Mouse (Mus musculus) ES-Bruce4 (cell line): ENCODE measurements around the gene Col9a1. TPM values are rescaled to one million over a fixed set of nuclear protein-coding genes. Genes with fewer than 3 reads are reported as not detected.

Experiments used
- H3K27ac ChIP-seq: 2 replicates; pipeline ENCODE4 v1.5.1; 2012; ENCODE audit warnings: low read length, inconsistent platforms; ENCODE audit not compliant: insufficient read depth
- H3K27me3 ChIP-seq: 2 replicates; pipeline ENCODE4 v1.6.1; 2012; ENCODE audit warnings: mild to moderate bottlenecking, low read length, inconsistent platforms; ENCODE audit not compliant: control insufficient read depth, poor library complexity, insufficient read depth, severe bottlenecking
- H3K36me3 ChIP-seq: 2 replicates; pipeline ENCODE4 v1.6.1; 2012; ENCODE audit warnings: inconsistent platforms, mild to moderate bottlenecking, low read length, moderate library complexity; ENCODE audit not compliant: control insufficient read depth, poor library complexity, insufficient read depth, severe bottlenecking
- H3K4me1 ChIP-seq: one replicate; pipeline ENCODE4 v1.8.1; 2011; ENCODE audit warnings: low read length; ENCODE audit not compliant: control insufficient read depth, insufficient read depth
- H3K4me3 ChIP-seq: 2 replicates; pipeline ENCODE4 v1.5.1; 2011; ENCODE audit warnings: low read depth, mild to moderate bottlenecking, low read length
- H3K9ac ChIP-seq: 2 replicates; pipeline ENCODE4 v1.6.1; 2012; ENCODE audit warnings: low read depth, mild to moderate bottlenecking, inconsistent platforms; ENCODE audit not compliant: poor library complexity, severe bottlenecking
- H3K9me3 ChIP-seq: replicated peaks from 2 replicates; pipeline ENCODE4 v1.6.1; 2012; ENCODE audit warnings: mild to moderate bottlenecking, low read length, inconsistent platforms; ENCODE audit not compliant: control insufficient read depth, poor library complexity, insufficient read depth, severe bottlenecking
- CTCF ChIP-seq: IDR thresholded peaks from one replicate; pipeline ENCODE4 v1.8.1; 2011; ENCODE audit warnings: low read depth, low read length
- EP300 ChIP-seq: IDR thresholded peaks from 2 replicates; pipeline ENCODE4 v1.6.1; 2011; ENCODE audit warnings: low read depth, low read length; ENCODE audit not compliant: insufficient read depth
- POLR2A ChIP-seq: IDR thresholded peaks from one replicate; pipeline ENCODE4 v1.8.1; 2011; ENCODE audit warnings: low read length; ENCODE audit not compliant: insufficient read depth
- polyA plus RNA-seq: library from polyadenylated mRNA; stranded (reverse); fragments of >200 nt; gene quantifications from 2 replicates; pipeline ENCODE4 v1.2.4, GENCODE M21; 2011; ENCODE audit warnings: low read depth; ENCODE audit not compliant: missing spikeins, insufficient read depth, insufficient read length

Col9a1 gene
- polyA plus RNA-seq, 1 experiment, result not detected

DNA sequence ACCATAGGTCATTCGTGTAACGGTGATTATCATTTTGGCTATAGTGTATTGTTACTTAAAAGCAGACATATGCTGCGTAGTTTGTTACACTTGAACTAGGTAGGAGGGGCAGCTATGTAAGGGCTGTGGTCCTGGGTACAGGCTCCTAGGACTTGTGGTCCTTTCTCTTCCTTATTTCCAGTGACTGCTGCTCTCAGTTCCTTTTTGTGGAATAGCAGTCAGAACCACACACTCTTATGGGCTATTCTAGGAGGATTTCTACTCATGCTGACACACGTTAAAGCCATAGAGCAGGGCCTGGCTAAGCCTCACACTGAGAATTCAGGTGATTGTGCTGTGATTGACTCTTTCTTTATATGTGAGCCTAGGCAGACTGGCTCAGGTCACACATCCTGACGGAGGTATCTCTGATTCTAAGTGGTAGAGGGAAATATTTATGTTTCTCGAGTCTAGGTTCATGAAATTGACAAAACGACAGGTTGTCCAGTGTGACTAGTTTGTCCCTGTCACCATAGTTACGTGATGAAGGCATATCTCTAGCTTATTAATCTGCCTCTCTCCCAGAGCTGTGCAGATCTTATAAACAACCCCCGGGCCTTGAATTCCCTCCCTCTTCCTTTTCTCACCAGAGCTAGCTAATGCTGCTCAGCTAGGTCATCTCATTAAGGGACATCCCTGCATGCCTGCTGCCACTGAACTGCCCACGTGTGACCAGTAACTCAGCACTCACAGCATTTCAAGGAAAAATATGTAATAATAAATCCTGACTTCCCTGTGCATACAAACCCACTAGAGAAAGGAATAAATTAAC, 71.1 kb downstream of the Col9a1 start:
- Histone ChIP-seq H3K27me3 (no peaks in the 10 kb centered on the region), H3K36me3 (no peaks in the 10 kb centered on the region), H3K4me1 (no peaks in the 10 kb centered on the region), H3K9me3 (no peaks in the 10 kb centered on the region; the same call in 1 of the 2 replicates), H3K27ac (no peak overlapping the region), H3K9ac (no peak overlapping the region), H3K4me3 (no peak overlapping the region)
- TF ChIP-seq EP300, result no peak
- no peak for TF ChIP-seq POLR2A
- TF ChIP-seq CTCF, result no peak

DNA sequence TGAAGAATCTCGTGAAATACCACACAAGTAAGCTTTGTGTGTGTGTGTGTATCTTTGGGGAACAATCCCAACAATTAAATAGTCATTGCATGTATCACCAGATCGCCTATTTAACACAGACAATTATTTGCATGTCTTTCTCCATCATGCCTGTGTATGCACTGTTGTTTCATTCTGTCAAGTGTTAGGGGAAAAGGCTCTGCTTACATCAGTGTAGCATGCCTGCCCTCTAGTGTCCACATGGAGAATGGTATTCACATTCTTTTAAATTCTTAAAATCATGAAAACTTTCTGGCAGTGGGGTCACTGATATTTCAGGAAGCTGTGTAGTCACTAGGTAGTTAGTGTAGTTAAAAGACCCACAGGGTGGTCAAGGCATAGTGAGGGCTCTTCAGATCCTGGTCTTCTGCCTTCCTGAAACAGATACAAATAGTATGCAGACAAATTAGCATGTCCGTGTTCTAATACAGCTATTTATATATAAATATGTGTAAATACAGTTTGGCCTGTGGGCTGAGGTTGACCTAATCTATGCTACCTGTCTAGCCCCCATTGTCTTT, 71.8 kb downstream of the Col9a1 start:
- Histone ChIP-seq H3K4me3 (no peak overlapping the region), H3K36me3 (no peaks in the 10 kb centered on the region)
- TF ChIP-seq POLR2A (no peak), CTCF (peak; percentile 20)

DNA sequence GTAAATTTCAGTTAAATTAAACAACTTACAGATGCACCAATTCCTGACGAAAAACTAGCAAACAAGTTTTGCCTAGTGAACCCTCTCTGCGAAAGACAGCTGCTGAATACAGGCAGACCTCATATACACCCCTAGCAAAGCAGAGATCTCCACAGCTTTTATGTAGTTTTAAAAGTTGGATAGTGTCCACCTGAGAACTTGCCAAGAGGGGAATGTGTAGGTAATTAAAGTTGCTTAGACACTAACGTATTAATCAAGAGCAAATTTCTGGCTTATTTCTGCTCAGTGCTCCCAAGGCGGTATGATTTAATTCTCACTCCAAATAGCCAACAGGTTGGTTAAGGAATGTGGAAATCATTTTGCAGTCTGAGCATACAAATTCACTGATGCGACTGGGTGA, 80.6 kb downstream of the Col9a1 start:
- TF ChIP-seq CTCF, result no peak
- no peak for TF ChIP-seq POLR2A
- TF ChIP-seq EP300, result no peak
- Histone ChIP-seq H3K27ac (no peak overlapping the region), H3K36me3 (no peaks in the 10 kb centered on the region), H3K9me3 (no peaks in the 10 kb centered on the region), H3K9ac (no peak overlapping the region), H3K27me3 (no peaks in the 10 kb centered on the region), H3K4me3 (no peak overlapping the region), H3K4me1 (no peaks in the 10 kb centered on the region)

More for the DNA sequence above, 71.8 kb downstream of the Col9a1 start:
- H3K4me1 ChIP-seq, result no peaks in the 10 kb centered on the region
- H3K27me3 ChIP-seq, result no peaks in the 10 kb centered on the region
- no peak overlapping the region for H3K27ac ChIP-seq
- H3K9me3 ChIP-seq, result no peaks in the 10 kb centered on the region
- H3K9ac ChIP-seq, result no peak overlapping the region

DNA sequence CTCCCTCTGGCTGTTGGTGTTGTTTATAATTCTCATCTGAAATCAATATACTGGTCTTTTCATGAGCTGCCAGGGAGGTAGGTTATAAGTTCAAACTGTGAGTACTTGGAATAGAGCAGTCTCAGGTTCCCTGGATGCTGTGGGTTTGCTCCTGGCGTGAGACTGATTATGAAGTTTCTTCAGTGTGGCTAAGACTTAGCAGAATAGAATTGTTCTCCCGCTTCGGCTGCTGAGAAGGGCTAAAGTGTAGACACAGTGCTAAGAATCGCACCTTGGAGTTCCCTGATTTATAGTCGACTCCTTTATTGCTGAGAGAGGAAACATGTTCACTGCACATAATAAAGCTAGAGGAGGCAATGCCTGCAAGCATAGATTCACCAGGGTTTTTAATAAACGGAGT, 82.0 kb downstream of the Col9a1 start:
- Histone ChIP-seq H3K27me3 (no peaks in the 10 kb centered on the region), H3K9me3 (0 out of 2 replicates have a peak, but pooled peaks cover 3% of the 10 kb centered on the region), H3K36me3 (no peaks in the 10 kb centered on the region), H3K9ac (no peak overlapping the region), H3K4me1 (no peaks in the 10 kb centered on the region), H3K27ac (no peak overlapping the region), H3K4me3 (no peak overlapping the region)
- TF ChIP-seq CTCF (no peak), POLR2A (no peak), EP300 (no peak)

DNA sequence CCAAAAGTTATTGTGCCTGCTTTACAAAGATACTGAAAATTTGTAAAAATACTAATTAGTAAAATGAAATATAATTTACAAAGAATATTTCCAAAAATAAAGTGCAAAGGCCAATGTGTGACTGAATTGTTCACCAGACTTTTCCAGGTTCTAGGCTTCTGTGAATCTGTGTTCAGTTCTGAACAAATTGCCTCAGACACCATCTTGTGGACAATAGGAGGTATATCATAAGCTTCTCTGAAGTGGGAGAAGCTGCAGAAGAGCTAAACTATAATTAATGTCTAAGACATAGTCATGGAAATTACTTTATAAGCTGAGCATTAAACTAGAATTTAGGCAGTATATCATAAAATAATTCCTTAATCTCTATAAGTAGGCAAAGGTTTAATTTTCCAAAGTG, 83.8 kb downstream of the Col9a1 start:
- Histone ChIP-seq H3K27me3 (no peaks in the 10 kb centered on the region), H3K4me1 (no peaks in the 10 kb centered on the region), H3K27ac (no peak overlapping the region), H3K4me3 (no peak overlapping the region), H3K36me3 (no peaks in the 10 kb centered on the region), H3K9me3 (0 out of 2 replicates have a peak, but pooled peaks cover 4% of the 10 kb centered on the region), H3K9ac (no peak overlapping the region)
- no peak for TF ChIP-seq POLR2A
- TF ChIP-seq CTCF, result no peak
- no peak for TF ChIP-seq EP300

DNA sequence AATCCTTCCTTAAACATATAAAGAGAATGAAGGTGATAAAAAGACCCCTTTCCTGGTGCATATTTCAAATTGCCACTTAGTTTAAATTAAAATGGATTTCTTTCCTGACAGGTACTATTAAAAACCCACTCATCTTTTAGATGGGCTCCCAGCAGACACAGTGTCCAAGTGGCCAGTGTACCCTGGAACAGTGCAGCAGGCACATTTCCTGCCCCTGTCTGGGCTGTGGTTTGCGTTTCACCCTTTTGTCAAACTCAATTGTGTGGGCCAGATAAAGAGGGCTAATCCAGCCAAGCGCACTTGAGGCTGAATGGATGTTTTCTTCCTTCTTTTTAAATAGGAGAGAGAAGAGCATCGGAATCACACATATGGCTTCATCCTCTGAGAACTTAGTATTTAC, 89.6 kb downstream of the Col9a1 start:
- Histone ChIP-seq H3K27me3 (no peaks in the 10 kb centered on the region), H3K36me3 (no peaks in the 10 kb centered on the region), H3K9ac (no peak overlapping the region), H3K27ac (no peak overlapping the region), H3K4me1 (no peaks in the 10 kb centered on the region), H3K9me3 (0 out of 2 replicates have a peak, but pooled peaks cover 4% of the 10 kb centered on the region), H3K4me3 (no peak overlapping the region)
- TF ChIP-seq POLR2A (no peak), EP300 (no peak), CTCF (no peak)
